Mouse (Mus musculus): ENCODE results near the gene Macf1. TPM values are rescaled to one million over a fixed set of nuclear protein-coding genes. Genes with fewer than 3 reads are reported as not detected.
"Not testable (repeated sequence)": the region's sequence is repeated elsewhere in the genome, so short reads cannot be mapped to it uniquely, and the experiment has no call there.

Macf1 gene
- polyA plus RNA-seq, 1 experiment from 2014 or later = 80.2 TPM

GRCm38 (mm10) chr4:123335796-123336585 lies 348.2 kb downstream of the Macf1 start:
- no peak overlapping the region for H3K4me3 ChIP-seq
- H3K4me1 ChIP-seq = no peaks in the 10 kb centered on the region
- H3K36me3 ChIP-seq = no peaks in the 10 kb centered on the region
- no peaks in the 10 kb centered on the region for H3K9me3 ChIP-seq (replicated peaks)
- ATAC-seq (ENCODE audit: low FRiP score) = no peak
- WGBS = 71% methylated on average over 14 of the region's 14 CpGs
- H3K4me2 ChIP-seq (replicated peaks) = no peak overlapping the region
- H3K27me3 ChIP-seq = peaks cover 16% of the 10 kb centered on the region
- no peak overlapping the region for H3K27ac ChIP-seq
- H3K9ac ChIP-seq = no peak overlapping the region

- H3K27me3 ChIP-seq; H3K36me3 ChIP-seq; H3K27ac ChIP-seq; ATAC-seq (ENCODE audit: low FRiP score); H3K4me2 ChIP-seq (replicated peaks); H3K4me1 ChIP-seq; H3K9me3 ChIP-seq (replicated peaks); H3K4me3 ChIP-seq; H3K9ac ChIP-seq: not testable (repeated sequence)
- WGBS = 71% methylated on average over 10 of the region's 10 CpGs
Measured at GRCm38 (mm10) chr4:123335244-123335643, 348.9 kb downstream of the Macf1 start.

- H3K4me3 ChIP-seq = no peak overlapping the region
- no peaks in the 10 kb centered on the region for H3K9me3 ChIP-seq (replicated peaks)
- no peak for ATAC-seq (ENCODE audit: low FRiP score)
- no peaks in the 10 kb centered on the region for H3K4me1 ChIP-seq
- H3K4me2 ChIP-seq (replicated peaks) = no peak overlapping the region
- H3K27me3 ChIP-seq = peaks cover 5% of the 10 kb centered on the region; the same call in 1 of the 2 replicates
- WGBS = 76% methylated on average over 3 of the region's 3 CpGs
- H3K9ac ChIP-seq = no peak overlapping the region
- no peak overlapping the region for H3K27ac ChIP-seq
- no peaks in the 10 kb centered on the region for H3K36me3 ChIP-seq
Measured at GRCm38 (mm10) chr4:123334177-123334576, 350.0 kb downstream of the Macf1 start.

GRCm38 (mm10) chr4:123333151-123333550 lies 351.0 kb downstream of the Macf1 start:
- no peak for ATAC-seq (ENCODE audit: low FRiP score)
- Histone ChIP-seq H3K9ac (no peak overlapping the region), H3K36me3 (no peaks in the 10 kb centered on the region)

GRCm38 (mm10) chr4:123331961-123332360 lies 352.2 kb downstream of the Macf1 start:
- not testable (repeated sequence) for H3K9me3 ChIP-seq (replicated peaks); H3K4me2 ChIP-seq (replicated peaks); H3K27ac ChIP-seq; H3K4me1 ChIP-seq; H3K27me3 ChIP-seq; ATAC-seq (ENCODE audit: low FRiP score); H3K4me3 ChIP-seq; H3K9ac ChIP-seq; H3K36me3 ChIP-seq
- 88% methylated on average over 1 of the region's 1 CpGs for WGBS

More at GRCm38 (mm10) chr4:123333151-123333550, 351.0 kb downstream of the Macf1 start:
- no peaks in the 10 kb centered on the region for H3K9me3 ChIP-seq (replicated peaks)
- H3K4me1 ChIP-seq = no peaks in the 10 kb centered on the region
- WGBS = 93% methylated on average over 4 of the region's 4 CpGs
- H3K4me3 ChIP-seq = no peak overlapping the region
- no peaks in the 10 kb centered on the region for H3K27me3 ChIP-seq
- no peak overlapping the region for H3K27ac ChIP-seq
- no peak overlapping the region for H3K4me2 ChIP-seq (replicated peaks)

GRCm38 (mm10) chr4:123331326-123331725 lies 352.8 kb downstream of the Macf1 start:
- WGBS = 54% methylated on average over 5 of the region's 5 CpGs
- H3K27me3 ChIP-seq = no peaks in the 10 kb centered on the region
- no peak overlapping the region for H3K4me2 ChIP-seq (replicated peaks)
- no peaks in the 10 kb centered on the region for H3K36me3 ChIP-seq
- H3K9me3 ChIP-seq (replicated peaks) = no peaks in the 10 kb centered on the region
- H3K9ac ChIP-seq = no peak overlapping the region
- H3K4me1 ChIP-seq = no peaks in the 10 kb centered on the region
- H3K4me3 ChIP-seq = no peak overlapping the region
- no peak for ATAC-seq (ENCODE audit: low FRiP score)
- no peak overlapping the region for H3K27ac ChIP-seq

- H3K27me3 ChIP-seq = peaks cover 8% of the 10 kb centered on the region
- 74% methylated on average over 6 of the region's 6 CpGs for WGBS
- no peak overlapping the region for H3K9ac ChIP-seq
- no peak overlapping the region for H3K4me3 ChIP-seq
- H3K4me2 ChIP-seq (replicated peaks) = no peak overlapping the region
- no peaks in the 10 kb centered on the region for H3K4me1 ChIP-seq
- no peak overlapping the region for H3K27ac ChIP-seq
- H3K9me3 ChIP-seq (replicated peaks) = no peaks in the 10 kb centered on the region
- no peak for ATAC-seq (ENCODE audit: low FRiP score)
- no peaks in the 10 kb centered on the region for H3K36me3 ChIP-seq
Measured at GRCm38 (mm10) chr4:123328946-123329345, 355.2 kb downstream of the Macf1 start.

GRCm38 (mm10) chr4:123327630-123328029 lies 356.5 kb downstream of the Macf1 start:
- 54% methylated on average over 3 of the region's 3 CpGs for WGBS
- no peaks in the 10 kb centered on the region for H3K36me3 ChIP-seq
- ATAC-seq (ENCODE audit: low FRiP score) = no peak

GRCm38 (mm10) chr4:123326087-123326486 lies 358.1 kb downstream of the Macf1 start:
- Histone ChIP-seq H3K36me3 (no peaks in the 10 kb centered on the region), H3K4me1 (no peaks in the 10 kb centered on the region), H3K9ac (no peak overlapping the region), H3K9me3 (replicated peaks) (no peaks in the 10 kb centered on the region), H3K4me3 (no peak overlapping the region), H3K4me2 (replicated peaks) (no peak overlapping the region), H3K27me3 (peaks cover 27% of the 10 kb centered on the region), H3K27ac (no peak overlapping the region)
- 75% methylated on average over 3 of the region's 3 CpGs for WGBS
- no peak for ATAC-seq (ENCODE audit: low FRiP score)

More at GRCm38 (mm10) chr4:123327630-123328029, 356.5 kb downstream of the Macf1 start:
- Histone ChIP-seq H3K9ac (no peak overlapping the region), H3K9me3 (replicated peaks) (no peaks in the 10 kb centered on the region), H3K4me3 (no peak overlapping the region), H3K4me1 (no peaks in the 10 kb centered on the region), H3K27ac (no peak overlapping the region), H3K27me3 (peaks cover 19% of the 10 kb centered on the region), H3K4me2 (replicated peaks) (no peak overlapping the region)

- H3K36me3 ChIP-seq = no peaks in the 10 kb centered on the region
- 6% methylated on average over 13 of the region's 13 CpGs for WGBS
- no peak for ATAC-seq (ENCODE audit: low FRiP score)
Measured at GRCm38 (mm10) chr4:123323534-123323933, 360.6 kb downstream of the Macf1 start, which contains the start of gene Oxct2a. Oxct2a (minus strand) TSS chr4:123323634.

GRCm38 (mm10) chr4:123322910-123323309 lies 361.2 kb downstream of the Macf1 start:
- Histone ChIP-seq H3K4me3 (peak overlapping the region; percentile 20), H3K27me3 (peaks cover 27% of the 10 kb centered on the region), H3K4me2 (replicated peaks) (peak overlapping the region; percentile 45)
- not testable (repeated sequence) for H3K27ac ChIP-seq; H3K36me3 ChIP-seq; H3K9me3 ChIP-seq (replicated peaks); H3K4me1 ChIP-seq; H3K9ac ChIP-seq
- 27% methylated on average over 17 of the region's 38 CpGs for WGBS
- peak; percentile 33; the same call in 1 of the 2 replicates for ATAC-seq (ENCODE audit: low FRiP score)

More at GRCm38 (mm10) chr4:123323534-123323933, 360.6 kb downstream of the Macf1 start, which contains the start of gene Oxct2a:
- H3K9me3 ChIP-seq (replicated peaks) = no peaks in the 10 kb centered on the region
- peak within 1 kb of the TSS; percentile 45 for H3K4me2 ChIP-seq (replicated peaks)
- H3K27ac ChIP-seq = no peak within 1 kb of the TSS
- peaks cover 27% of the 10 kb centered on the region for H3K27me3 ChIP-seq
- H3K4me1 ChIP-seq = no peaks in the 10 kb centered on the region
- no peak within 1 kb of the TSS for H3K9ac ChIP-seq
- peak within 1 kb of the TSS; percentile 20 for H3K4me3 ChIP-seq

- 85% methylated on average over 3 of the region's 3 CpGs for WGBS
- ATAC-seq (ENCODE audit: low FRiP score) = no peak
- H3K9me3 ChIP-seq (replicated peaks) = no peaks in the 10 kb centered on the region
Measured at GRCm38 (mm10) chr4:123314497-123314896, 369.7 kb downstream of the Macf1 start.

GRCm38 (mm10) chr4:123313010-123313409 lies 371.1 kb downstream of the Macf1 start:
- WGBS = 88% methylated on average over 6 of the region's 6 CpGs
- no peak for ATAC-seq (ENCODE audit: low FRiP score)

More at GRCm38 (mm10) chr4:123314497-123314896, 369.7 kb downstream of the Macf1 start:
- no peak overlapping the region for H3K9ac ChIP-seq
- 0 out of 2 replicates have a peak, but pooled peaks cover 4% of the 10 kb centered on the region for H3K4me1 ChIP-seq
- H3K27me3 ChIP-seq = no peaks in the 10 kb centered on the region
- no peak overlapping the region for H3K4me2 ChIP-seq (replicated peaks)
- no peak overlapping the region for H3K27ac ChIP-seq
- H3K4me3 ChIP-seq = no peak overlapping the region
- 0 out of 2 replicates have a peak, but pooled peaks cover 4% of the 10 kb centered on the region for H3K36me3 ChIP-seq

More at GRCm38 (mm10) chr4:123313010-123313409, 371.1 kb downstream of the Macf1 start:
- Histone ChIP-seq H3K36me3 (0 out of 2 replicates have a peak, but pooled peaks cover 4% of the 10 kb centered on the region), H3K27me3 (no peaks in the 10 kb centered on the region), H3K4me3 (no peak overlapping the region), H3K4me2 (replicated peaks) (no peak overlapping the region), H3K9me3 (replicated peaks) (no peaks in the 10 kb centered on the region), H3K4me1 (0 out of 2 replicates have a peak, but pooled peaks cover 4% of the 10 kb centered on the region), H3K27ac (no peak overlapping the region), H3K9ac (no peak overlapping the region)
